Mouse (Mus musculus): ENCODE data around the gene Gm49361.
A peak's percentile ranks its signal among the peaks of the same experiment; 100 is the strongest.
"Not testable (repeated sequence)": the region's sequence is repeated elsewhere in the genome, so short reads cannot be mapped to it uniquely, and the experiment has no call there.

Gm49361 gene

GRCm38 (mm10) chr14:57687441-57687840, 58.5 kb downstream of the Gm49361 start:
- no peak for DNase-seq

GRCm38 (mm10) chr14:57686647-57687046, 59.3 kb downstream of the Gm49361 start:
- DNase-seq, result no peak

- DNase-seq, result peak; percentile 58
Observed at GRCm38 (mm10) chr14:57684579-57684978, 61.3 kb downstream of the Gm49361 start.

GRCm38 (mm10) chr14:57682751-57683150, 63.2 kb downstream of the Gm49361 start:
- DNase-seq, result no peak

- peak; percentile 83 for DNase-seq
Observed at GRCm38 (mm10) chr14:57679958-57680535, 65.9 kb downstream of the Gm49361 start.

GRCm38 (mm10) chr14:57679523-57679922, 66.4 kb downstream of the Gm49361 start:
- DNase-seq, result no peak

GRCm38 (mm10) chr14:57675481-57675880, 70.4 kb downstream of the Gm49361 start:
- no peak for DNase-seq

GRCm38 (mm10) chr14:57665628-57665950, 80.3 kb downstream of the Gm49361 start:
- DNase-seq, result peak; percentile 29

- peak; percentile 83 for DNase-seq
Observed at GRCm38 (mm10) chr14:57664822-57665627, 80.9 kb downstream of the Gm49361 start, which contains the start of gene Xpo4. Xpo4 (minus strand) TSS chr14:57665430.

- DNase-seq, result peak; percentile 26
Observed at GRCm38 (mm10) chr14:57664311-57664821, 81.5 kb downstream of the Gm49361 start.

GRCm38 (mm10) chr14:57663630-57664029, 82.3 kb downstream of the Gm49361 start:
- no peak for DNase-seq

- no peak for DNase-seq
Observed at GRCm38 (mm10) chr14:57658301-57658700, 87.6 kb downstream of the Gm49361 start.

- no peak for DNase-seq
Observed at GRCm38 (mm10) chr14:57657500-57657899, 88.4 kb downstream of the Gm49361 start.

- DNase-seq, result not testable (repeated sequence)
Observed at GRCm38 (mm10) chr14:57656519-57656918, 89.4 kb downstream of the Gm49361 start.

- DNase-seq, result no peak
Observed at GRCm38 (mm10) chr14:57649501-57649900, 96.4 kb downstream of the Gm49361 start.

- no peak for DNase-seq
Observed at GRCm38 (mm10) chr14:57646155-57646554, 99.7 kb downstream of the Gm49361 start.

- DNase-seq, result no peak
Observed at GRCm38 (mm10) chr14:57639153-57639552, 106.8 kb downstream of the Gm49361 start.

- no peak for DNase-seq
Observed at GRCm38 (mm10) chr14:57634141-57634540, 111.8 kb downstream of the Gm49361 start.

- DNase-seq, result no peak
Observed at GRCm38 (mm10) chr14:57629595-57629994, 116.3 kb downstream of the Gm49361 start.

GRCm38 (mm10) chr14:57622934-57623333, 123.0 kb downstream of the Gm49361 start:
- no peak for DNase-seq

- DNase-seq, result peak; percentile 72
Observed at GRCm38 (mm10) chr14:57621699-57622098, 124.2 kb downstream of the Gm49361 start.

GRCm38 (mm10) chr14:57620598-57621236, 125.2 kb downstream of the Gm49361 start:
- DNase-seq, result peak; percentile 50

- DNase-seq, result peak; percentile 63
Observed at GRCm38 (mm10) chr14:57619487-57619886, 126.4 kb downstream of the Gm49361 start.

GRCm38 (mm10) chr14:57617675-57618074, 128.2 kb downstream of the Gm49361 start:
- DNase-seq, result no peak
